Mouse (Mus musculus) gonadal fat pad, adult 2 months (tissue): ENCODE results near the gene Col2a1. TPM values are rescaled to one million over a fixed set of nuclear protein-coding genes. Genes with fewer than 3 reads are reported as not detected.

ENCODE experiments used
- DNase-seq: peaks from one replicate; pipeline ENCODE4 v3.0.0-alpha.2; 2012; ENCODE audit warnings: low read depth
- polyA plus RNA-seq: library from polyadenylated mRNA; depleted of rRNA; stranded (reverse); fragments of >200 nt; gene quantifications from 2 replicates; pipeline ENCODE4 v1.2.3, GENCODE M21; 2012; rRNA removed

Gene Col2a1
- polyA plus RNA-seq, 1 experiment = 0.04 TPM

GRCm38 (mm10) chr15:97927018-97927417, 77.5 kb downstream of the Col2a1 start:
- DNase-seq = no peak

Other genes with a start within 250 kb of the Col2a1 start
- gene Rapgef3, start 236.7 kb downstream of the Col2a1 start, polyA plus RNA-seq = 60.8 and 102 TPM in 2 replicates
- gene Slc48a1, start 226.2 kb downstream of the Col2a1 start, polyA plus RNA-seq = 151 and 229 TPM in 2 replicates
- 87.1 and 89.1 TPM in 2 replicates for gene Hdac7, start 160.2 kb downstream of the Col2a1 start, polyA plus RNA-seq
- gene Vdr, start 94.1 kb downstream of the Col2a1 start, polyA plus RNA-seq = 2.2 and 2.6 TPM in 2 replicates
- gene Tmem106c, start 40.5 kb downstream of the Col2a1 start, polyA plus RNA-seq = 83.4 and 110 TPM in 2 replicates
- gene Pfkm, start 87.9 kb upstream of the Col2a1 start, polyA plus RNA-seq = 24.0 and 24.4 TPM in 2 replicates
- 10.8 and 13.5 TPM in 2 replicates for gene Senp1, start 89.0 kb upstream of the Col2a1 start, polyA plus RNA-seq
- gene Asb8, start 160.9 kb upstream of the Col2a1 start, polyA plus RNA-seq = 39.8 and 46.3 TPM in 2 replicates
- gene Ccdc184, start 162.5 kb upstream of the Col2a1 start, polyA plus RNA-seq = 1.1 and 1.5 TPM in 2 replicates
- not detected in 2 replicates for gene Olfr288, start 190.8 kb upstream of the Col2a1 start, polyA plus RNA-seq
- not detected in 2 replicates for gene Gm44579, start 216.3 kb upstream of the Col2a1 start, polyA plus RNA-seq
- not detected in 2 replicates for gene Olfr287, start 216.4 kb upstream of the Col2a1 start, polyA plus RNA-seq
- not detected in 2 replicates for gene Olfr286, start 229.8 kb upstream of the Col2a1 start, polyA plus RNA-seq